Mouse (Mus musculus): ENCODE results near the gene Smoc2. TPM values are rescaled to one million over a fixed set of nuclear protein-coding genes. Genes with fewer than 3 reads are reported as not detected.

Gene Smoc2
- polyA plus RNA-seq, 1 experiment, result not detected

- no peak for TF ChIP-seq GATA1 (IDR thresholded peaks at IDR 0.05; ENCODE audit: low read length)
Observed at GRCm38 (mm10) chr17:14361511-14361910, 82.2 kb downstream of the Smoc2 start.

GRCm38 (mm10) chr17:14370476-14370875 lies 91.2 kb downstream of the Smoc2 start:
- TF ChIP-seq GATA1 (IDR thresholded peaks at IDR 0.05; ENCODE audit: low read length), result no peak

- no peak for TF ChIP-seq GATA1 (IDR thresholded peaks at IDR 0.05; ENCODE audit: low read length)
Observed at GRCm38 (mm10) chr17:14371606-14372005, 92.3 kb downstream of the Smoc2 start.

GRCm38 (mm10) chr17:14372324-14373145 lies 93.2 kb downstream of the Smoc2 start:
- no peak for TF ChIP-seq GATA1 (IDR thresholded peaks at IDR 0.05; ENCODE audit: low read length)

- TF ChIP-seq GATA1 (IDR thresholded peaks at IDR 0.05; ENCODE audit: low read length), result no peak
Observed at GRCm38 (mm10) chr17:14378692-14379446, 99.6 kb downstream of the Smoc2 start.

GRCm38 (mm10) chr17:14379518-14379917 lies 100.2 kb downstream of the Smoc2 start:
- TF ChIP-seq GATA1 (IDR thresholded peaks at IDR 0.05; ENCODE audit: low read length), result no peak

GRCm38 (mm10) chr17:14379966-14380365 lies 100.7 kb downstream of the Smoc2 start:
- no peak for TF ChIP-seq GATA1 (IDR thresholded peaks at IDR 0.05; ENCODE audit: low read length)

- TF ChIP-seq GATA1 (IDR thresholded peaks at IDR 0.05; ENCODE audit: low read length), result no peak
Observed at GRCm38 (mm10) chr17:14380526-14380925, 101.2 kb downstream of the Smoc2 start.

- no peak for TF ChIP-seq GATA1 (IDR thresholded peaks at IDR 0.05; ENCODE audit: low read length)
Observed at GRCm38 (mm10) chr17:14381482-14381881, 102.2 kb downstream of the Smoc2 start.

GRCm38 (mm10) chr17:14383981-14384380 lies 104.7 kb downstream of the Smoc2 start:
- no peak for TF ChIP-seq GATA1 (IDR thresholded peaks at IDR 0.05; ENCODE audit: low read length)

- TF ChIP-seq GATA1 (IDR thresholded peaks at IDR 0.05; ENCODE audit: low read length), result no peak
Observed at GRCm38 (mm10) chr17:14384980-14385379, 105.7 kb downstream of the Smoc2 start.

GRCm38 (mm10) chr17:14387261-14387660 lies 108.0 kb downstream of the Smoc2 start:
- no peak for TF ChIP-seq GATA1 (IDR thresholded peaks at IDR 0.05; ENCODE audit: low read length)

GRCm38 (mm10) chr17:14392443-14392842 lies 113.1 kb downstream of the Smoc2 start:
- no peak for TF ChIP-seq GATA1 (IDR thresholded peaks at IDR 0.05; ENCODE audit: low read length)

- TF ChIP-seq GATA1 (IDR thresholded peaks at IDR 0.05; ENCODE audit: low read length), result no peak
Observed at GRCm38 (mm10) chr17:14394861-14395260, 115.6 kb downstream of the Smoc2 start.

GRCm38 (mm10) chr17:14397456-14397855 lies 118.2 kb downstream of the Smoc2 start:
- TF ChIP-seq GATA1 (IDR thresholded peaks at IDR 0.05; ENCODE audit: low read length), result no peak

GRCm38 (mm10) chr17:14398650-14399424 lies 119.5 kb downstream of the Smoc2 start:
- no peak for TF ChIP-seq GATA1 (IDR thresholded peaks at IDR 0.05; ENCODE audit: low read length)
